Mouse (Mus musculus): ENCODE measurements at regions not wholly inside any gene's neighbourhood (a gene's known extent, or its start where the extent isn't known, plus 50 kb on each side); places are given as distances from the start of the nearest gene placed in this dataset.

- 58% methylated on average over 11 of the region's 11 CpGs for WGBS
- Histone ChIP-seq H3K4me2 (replicated peaks; ENCODE audit: low read depth, low read length) (no peak overlapping the region), H3K9me3 (ENCODE audit: control insufficient read depth, low read length) (no peaks in the 10 kb centered on the region), H3K36me3 (ENCODE audit: control insufficient read depth, insufficient read depth, low read length) (no peaks in the 10 kb centered on the region), H3K4me3 (ENCODE audit: low read length) (no peak overlapping the region), H3K4me1 (ENCODE audit: control insufficient read depth, insufficient read depth, low read length) (no peaks in the 10 kb centered on the region), H3K27ac (ENCODE audit: low read depth, low read length) (no peak overlapping the region), H3K27me3 (ENCODE audit: control insufficient read depth, insufficient read depth, low read length) (no peaks in the 10 kb centered on the region), H3K9ac (ENCODE audit: low read depth, low read length) (no peak overlapping the region)
- no peak for ATAC-seq (ENCODE audit: low FRiP score, low TSS enrichment)
Observed at GRCm38 (mm10) chr1:35846224-35846936, 221.8 kb upstream of the Hs6st1 start.

- no peak overlapping the region for H3K4me3 ChIP-seq (ENCODE audit: low read length)
- H3K4me2 ChIP-seq (replicated peaks; ENCODE audit: low read depth, low read length): no peak overlapping the region
- H3K4me1 ChIP-seq (ENCODE audit: control insufficient read depth, insufficient read depth, low read length): no peaks in the 10 kb centered on the region
- H3K36me3 ChIP-seq (ENCODE audit: control insufficient read depth, insufficient read depth, low read length): no peaks in the 10 kb centered on the region
- no peaks in the 10 kb centered on the region for H3K9me3 ChIP-seq (ENCODE audit: control insufficient read depth, low read length)
- no peak overlapping the region for H3K27ac ChIP-seq (ENCODE audit: low read depth, low read length)
- no peak for ATAC-seq (ENCODE audit: low FRiP score, low TSS enrichment)
- 77% methylated on average over 12 of the region's 12 CpGs for WGBS
- H3K27me3 ChIP-seq (ENCODE audit: control insufficient read depth, insufficient read depth, low read length): no peaks in the 10 kb centered on the region
- no peak overlapping the region for H3K9ac ChIP-seq (ENCODE audit: low read depth, low read length)
Observed at GRCm38 (mm10) chr1:35848160-35848954, 219.8 kb upstream of the Hs6st1 start.

GRCm38 (mm10) chr1:35849406-35850190 lies 218.6 kb upstream of the Hs6st1 start:
- ATAC-seq (ENCODE audit: low FRiP score, low TSS enrichment): no peak
- Histone ChIP-seq H3K4me1 (ENCODE audit: control insufficient read depth, insufficient read depth, low read length) (no peaks in the 10 kb centered on the region), H3K36me3 (ENCODE audit: control insufficient read depth, insufficient read depth, low read length) (no peaks in the 10 kb centered on the region), H3K27ac (ENCODE audit: low read depth, low read length) (no peak overlapping the region), H3K9ac (ENCODE audit: low read depth, low read length) (no peak overlapping the region), H3K4me2 (replicated peaks; ENCODE audit: low read depth, low read length) (no peak overlapping the region), H3K9me3 (ENCODE audit: control insufficient read depth, low read length) (no peaks in the 10 kb centered on the region), H3K4me3 (ENCODE audit: low read length) (no peak overlapping the region), H3K27me3 (ENCODE audit: control insufficient read depth, insufficient read depth, low read length) (no peaks in the 10 kb centered on the region)
- WGBS: 83% methylated on average over 11 of the region's 11 CpGs

GRCm38 (mm10) chr1:35850191-35850545 lies 218.0 kb upstream of the Hs6st1 start:
- Histone ChIP-seq H3K4me3 (ENCODE audit: low read length) (no peak overlapping the region), H3K27ac (ENCODE audit: low read depth, low read length) (no peak overlapping the region), H3K9ac (ENCODE audit: low read depth, low read length) (no peak overlapping the region), H3K36me3 (ENCODE audit: control insufficient read depth, insufficient read depth, low read length) (no peaks in the 10 kb centered on the region), H3K4me1 (ENCODE audit: control insufficient read depth, insufficient read depth, low read length) (no peaks in the 10 kb centered on the region), H3K4me2 (replicated peaks; ENCODE audit: low read depth, low read length) (no peak overlapping the region), H3K27me3 (ENCODE audit: control insufficient read depth, insufficient read depth, low read length) (no peaks in the 10 kb centered on the region), H3K9me3 (ENCODE audit: control insufficient read depth, low read length) (no peaks in the 10 kb centered on the region)
- ATAC-seq (ENCODE audit: low FRiP score, low TSS enrichment): no peak
- WGBS: 76% methylated on average over 8 of the region's 8 CpGs

GRCm38 (mm10) chr1:35850566-35851085 lies 217.6 kb upstream of the Hs6st1 start:
- H3K4me3 ChIP-seq (ENCODE audit: low read length): no peak overlapping the region
- H3K4me2 ChIP-seq (replicated peaks; ENCODE audit: low read depth, low read length): no peak overlapping the region
- 0 out of 2 replicates have a peak overlapping the region, but pooled peaks have one; percentile 11 for H3K27ac ChIP-seq (ENCODE audit: low read depth, low read length)
- 70% methylated on average over 9 of the region's 9 CpGs for WGBS
- H3K9me3 ChIP-seq (ENCODE audit: control insufficient read depth, low read length): no peaks in the 10 kb centered on the region
- ATAC-seq (ENCODE audit: low FRiP score, low TSS enrichment): no peak
- H3K9ac ChIP-seq (ENCODE audit: low read depth, low read length): no peak overlapping the region
- no peaks in the 10 kb centered on the region for H3K4me1 ChIP-seq (ENCODE audit: control insufficient read depth, insufficient read depth, low read length)
- H3K36me3 ChIP-seq (ENCODE audit: control insufficient read depth, insufficient read depth, low read length): no peaks in the 10 kb centered on the region
- no peaks in the 10 kb centered on the region for H3K27me3 ChIP-seq (ENCODE audit: control insufficient read depth, insufficient read depth, low read length)

- ATAC-seq (ENCODE audit: low FRiP score, low TSS enrichment): no peak
- H3K4me3 ChIP-seq (ENCODE audit: low read length): no peak overlapping the region
- WGBS: 89% methylated on average over 4 of the region's 4 CpGs
Observed at GRCm38 (mm10) chr1:35851681-35852409, 216.4 kb upstream of the Hs6st1 start.

GRCm38 (mm10) chr1:35853018-35853417 lies 215.2 kb upstream of the Hs6st1 start:
- no peaks in the 10 kb centered on the region for H3K4me1 ChIP-seq (ENCODE audit: control insufficient read depth, insufficient read depth, low read length)
- no peaks in the 10 kb centered on the region for H3K27me3 ChIP-seq (ENCODE audit: control insufficient read depth, insufficient read depth, low read length)
- H3K36me3 ChIP-seq (ENCODE audit: control insufficient read depth, insufficient read depth, low read length): no peaks in the 10 kb centered on the region
- H3K9ac ChIP-seq (ENCODE audit: low read depth, low read length): no peak overlapping the region
- H3K9me3 ChIP-seq (ENCODE audit: control insufficient read depth, low read length): no peaks in the 10 kb centered on the region
- no peak overlapping the region for H3K27ac ChIP-seq (ENCODE audit: low read depth, low read length)
- 93% methylated on average over 1 of the region's 1 CpGs for WGBS
- H3K4me2 ChIP-seq (replicated peaks; ENCODE audit: low read depth, low read length): no peak overlapping the region
- H3K4me3 ChIP-seq (ENCODE audit: low read length): no peak overlapping the region
- no peak for ATAC-seq (ENCODE audit: low FRiP score, low TSS enrichment)

More at GRCm38 (mm10) chr1:35851681-35852409, 216.4 kb upstream of the Hs6st1 start:
- Histone ChIP-seq H3K27me3 (ENCODE audit: control insufficient read depth, insufficient read depth, low read length) (no peaks in the 10 kb centered on the region), H3K4me1 (ENCODE audit: control insufficient read depth, insufficient read depth, low read length) (no peaks in the 10 kb centered on the region), H3K4me2 (replicated peaks; ENCODE audit: low read depth, low read length) (no peak overlapping the region), H3K9me3 (ENCODE audit: control insufficient read depth, low read length) (no peaks in the 10 kb centered on the region), H3K36me3 (ENCODE audit: control insufficient read depth, insufficient read depth, low read length) (no peaks in the 10 kb centered on the region), H3K9ac (ENCODE audit: low read depth, low read length) (no peak overlapping the region), H3K27ac (ENCODE audit: low read depth, low read length) (no peak overlapping the region)

GRCm38 (mm10) chr1:35855650-35856049 lies 212.6 kb upstream of the Hs6st1 start:
- WGBS: 80% methylated on average over 4 of the region's 4 CpGs
- H3K27ac ChIP-seq (ENCODE audit: low read depth, low read length): no peak overlapping the region
- H3K36me3 ChIP-seq (ENCODE audit: control insufficient read depth, insufficient read depth, low read length): no peaks in the 10 kb centered on the region
- no peak overlapping the region for H3K4me2 ChIP-seq (replicated peaks; ENCODE audit: low read depth, low read length)
- H3K4me3 ChIP-seq (ENCODE audit: low read length): no peak overlapping the region
- H3K9ac ChIP-seq (ENCODE audit: low read depth, low read length): no peak overlapping the region
- no peaks in the 10 kb centered on the region for H3K27me3 ChIP-seq (ENCODE audit: control insufficient read depth, insufficient read depth, low read length)
- no peaks in the 10 kb centered on the region for H3K4me1 ChIP-seq (ENCODE audit: control insufficient read depth, insufficient read depth, low read length)
- ATAC-seq (ENCODE audit: low FRiP score, low TSS enrichment): no peak
- H3K9me3 ChIP-seq (ENCODE audit: control insufficient read depth, low read length): no peaks in the 10 kb centered on the region

Measured in kidney, embryonic 14.5 days (tissue).